Mouse (Mus musculus) frontal cortex, postnatal 14 days (tissue): ENCODE measurements around the gene Fmod.

ENCODE experiments used
- DNase-seq, 2 experiments: peaks; one replicate each; pipeline ENCODE4 v3.0.0; 2022; ENCODE audit warnings: low spot score in 2 of 2

Gene Fmod

DNA sequence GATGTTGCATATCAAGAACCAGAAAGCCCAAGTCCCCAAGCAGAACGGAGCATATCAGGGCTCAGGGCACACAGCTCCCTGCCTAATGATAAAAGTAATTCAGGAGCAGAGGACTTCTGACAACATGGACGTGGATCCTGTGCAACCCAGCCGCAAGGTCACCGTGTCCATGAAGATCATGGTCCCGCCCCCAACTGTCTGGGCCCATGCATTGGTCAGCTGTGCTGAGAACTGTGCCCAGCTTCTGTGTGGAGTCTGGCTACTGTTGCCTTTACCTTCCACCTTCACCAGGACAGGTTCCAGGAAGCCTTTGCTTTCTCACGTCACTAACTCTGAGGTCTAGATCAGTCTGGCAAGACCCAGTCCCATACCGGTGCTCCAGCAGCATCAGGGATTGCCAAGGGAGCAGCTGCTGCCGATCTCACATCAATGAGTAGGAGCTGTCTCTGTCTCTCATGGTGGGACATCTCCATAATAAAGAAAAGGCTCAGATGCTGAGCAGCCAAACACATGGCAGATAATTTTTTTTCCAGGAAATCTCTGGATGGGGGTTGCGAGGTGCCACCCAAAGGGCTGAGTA lies 18.7 kb downstream of the Fmod start:
- no peak for DNase-seq

DNA sequence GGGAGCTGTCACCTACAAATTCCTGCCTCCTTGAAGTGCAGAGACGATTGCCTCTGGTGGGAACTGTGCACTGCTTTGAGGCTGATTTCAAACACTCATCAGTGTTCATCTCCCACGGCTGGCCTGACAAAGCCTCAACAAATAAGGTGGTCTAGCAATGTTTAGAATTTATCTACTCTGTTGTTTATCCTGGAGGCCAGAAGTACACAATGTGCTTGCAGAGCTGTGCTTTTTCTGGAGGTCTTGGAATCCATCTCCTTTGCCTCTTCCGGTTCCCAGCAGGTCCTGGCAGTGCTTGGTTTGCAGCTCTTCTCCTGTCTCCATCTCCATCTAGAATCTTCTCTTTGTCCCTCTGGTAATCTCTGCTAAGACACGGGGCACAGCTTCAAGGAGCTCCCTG lies 19.2 kb downstream of the Fmod start:
- no peak for DNase-seq

DNA sequence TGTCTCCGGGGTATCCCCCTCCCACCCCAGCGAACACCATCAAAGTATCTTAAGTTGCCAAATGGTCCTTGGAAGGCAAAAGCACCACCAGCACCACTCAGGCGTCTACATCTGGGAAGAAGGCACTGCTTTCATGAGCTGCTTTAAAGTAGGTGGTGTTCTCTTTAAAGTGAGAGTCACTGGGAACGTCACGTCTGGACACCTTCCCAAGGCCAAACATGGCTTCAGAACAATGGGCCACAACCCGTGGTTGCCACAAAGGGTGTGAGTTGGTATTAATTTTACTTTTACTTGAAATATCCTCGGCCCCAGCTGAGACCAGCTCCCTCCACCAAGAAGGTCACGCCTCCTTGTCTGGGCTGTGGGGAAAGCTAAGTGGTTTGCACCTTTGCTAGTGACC lies 20.7 kb downstream of the Fmod start:
- no peak for DNase-seq

DNA sequence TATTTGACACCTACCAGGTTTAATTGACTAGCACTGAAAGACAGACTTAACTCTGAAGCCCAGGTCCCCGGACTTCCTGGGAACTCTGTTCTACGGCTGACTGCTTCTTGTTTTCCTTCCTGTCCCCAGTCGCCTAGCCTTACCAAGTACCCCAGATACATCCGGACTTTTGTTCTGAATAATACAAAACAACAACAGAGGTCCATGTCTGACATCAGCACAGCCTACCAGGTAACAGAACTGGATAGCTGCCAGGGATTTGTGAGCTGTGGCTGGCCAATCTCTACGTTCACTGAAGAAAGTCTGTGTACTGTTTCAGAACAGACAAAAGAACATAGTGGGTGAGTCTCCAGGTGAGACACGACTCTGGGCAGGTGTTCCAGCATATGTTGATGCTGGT lies 21.8 kb downstream of the Fmod start:
- DNase-seq, result no peak

DNA sequence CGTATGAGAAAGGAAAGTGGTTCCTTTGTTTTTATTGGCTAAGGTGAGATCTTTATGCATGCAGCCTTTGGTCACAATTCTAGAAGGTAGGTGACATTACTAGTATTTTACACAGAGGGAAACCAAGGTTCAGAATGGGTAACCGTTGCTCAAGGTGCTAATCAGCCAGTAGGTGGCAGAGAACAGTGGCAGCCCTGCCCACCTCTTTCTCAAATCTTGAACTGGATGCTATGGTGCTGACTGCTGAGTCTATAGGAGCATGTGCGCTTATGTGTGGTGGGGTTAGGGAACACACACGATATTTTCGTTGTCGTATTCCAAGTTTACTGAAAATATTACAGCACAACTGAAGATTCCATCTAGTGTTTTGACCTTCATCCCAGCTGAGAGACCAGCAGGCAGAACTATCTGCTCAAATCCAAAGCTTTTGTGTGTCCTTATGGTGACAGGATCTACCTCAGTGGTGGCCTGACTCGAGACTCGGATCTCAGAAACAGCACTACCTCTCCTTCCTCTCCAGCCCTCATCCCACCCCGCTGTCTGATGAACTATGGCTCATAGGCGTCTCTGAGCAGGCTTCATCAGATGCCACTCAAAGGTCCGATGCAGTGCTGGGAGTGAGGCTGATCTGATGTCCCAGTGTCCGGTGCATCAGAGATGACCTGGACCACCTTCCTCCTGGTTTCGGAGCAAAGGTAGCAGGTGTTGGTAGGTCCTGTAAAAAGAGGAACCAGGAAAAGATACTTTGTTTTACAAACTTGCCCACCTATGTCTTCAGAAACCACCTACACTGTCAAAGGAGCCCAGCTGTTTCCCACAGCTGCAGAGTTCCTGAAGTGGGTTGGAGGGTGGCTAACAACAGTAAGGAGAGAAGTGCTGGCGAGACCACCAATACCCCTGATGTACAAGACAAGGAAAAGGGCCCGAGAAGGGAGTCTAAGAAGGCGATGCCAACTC lies 23.0 kb downstream of the Fmod start:
- no peak for DNase-seq

DNA sequence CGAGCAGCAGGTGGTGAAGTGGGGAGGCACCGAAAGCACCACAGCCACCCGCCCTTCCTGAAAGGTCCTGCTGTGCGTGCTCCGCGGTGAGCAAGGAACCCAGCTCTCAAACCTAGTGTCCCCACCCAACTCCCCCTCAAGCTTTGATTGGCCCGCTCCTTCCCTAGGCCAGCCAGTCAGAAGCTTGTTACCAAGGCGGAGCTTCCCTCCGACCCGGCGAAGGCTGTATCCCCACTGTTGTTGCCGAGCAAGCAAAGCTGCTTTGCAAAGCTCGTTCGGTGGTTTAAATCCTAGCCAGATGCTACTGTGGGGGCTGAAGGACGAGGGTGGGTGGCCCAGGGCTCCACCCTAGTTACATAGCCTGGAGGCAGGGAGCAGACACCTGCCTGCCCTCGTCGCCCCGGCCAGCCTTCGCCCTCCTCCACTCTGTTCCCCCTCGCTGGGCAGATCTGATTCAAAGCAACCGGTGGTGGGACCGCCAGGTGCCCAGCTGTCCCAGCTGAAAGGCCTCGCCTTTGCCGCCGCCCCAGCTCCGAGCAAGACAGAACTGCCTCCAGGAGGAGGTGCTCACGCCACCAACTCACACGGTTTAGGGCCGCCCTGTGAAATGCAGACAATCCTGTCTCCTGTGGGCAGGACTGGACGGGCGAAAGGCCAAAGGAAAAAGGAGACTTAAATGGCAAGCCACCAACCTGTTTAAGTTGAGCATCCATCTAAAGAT lies 24.0 kb downstream of the Fmod start:
- peak; percentile 88 to 89 for DNase-seq

DNA sequence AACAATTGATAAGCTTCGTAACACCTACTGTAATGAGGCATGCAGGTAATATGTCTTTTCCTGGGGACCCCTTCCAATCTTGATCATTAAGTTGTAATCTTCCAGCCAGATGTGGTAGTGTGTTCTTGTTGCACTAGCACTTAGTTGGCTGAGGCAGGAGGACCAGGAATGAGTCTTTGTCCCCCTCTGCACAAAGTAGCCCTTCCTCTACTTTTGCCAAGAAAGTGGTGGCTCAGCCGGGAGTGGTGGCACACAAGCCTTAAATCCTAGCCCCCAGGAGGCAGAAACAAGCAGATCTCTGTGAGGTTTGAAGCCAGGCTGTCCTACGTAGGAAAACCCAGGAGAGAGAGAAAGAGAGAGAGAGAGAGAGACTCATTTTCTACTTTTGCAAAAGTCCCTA lies 24.9 kb downstream of the Fmod start:
- no peak for DNase-seq

DNA sequence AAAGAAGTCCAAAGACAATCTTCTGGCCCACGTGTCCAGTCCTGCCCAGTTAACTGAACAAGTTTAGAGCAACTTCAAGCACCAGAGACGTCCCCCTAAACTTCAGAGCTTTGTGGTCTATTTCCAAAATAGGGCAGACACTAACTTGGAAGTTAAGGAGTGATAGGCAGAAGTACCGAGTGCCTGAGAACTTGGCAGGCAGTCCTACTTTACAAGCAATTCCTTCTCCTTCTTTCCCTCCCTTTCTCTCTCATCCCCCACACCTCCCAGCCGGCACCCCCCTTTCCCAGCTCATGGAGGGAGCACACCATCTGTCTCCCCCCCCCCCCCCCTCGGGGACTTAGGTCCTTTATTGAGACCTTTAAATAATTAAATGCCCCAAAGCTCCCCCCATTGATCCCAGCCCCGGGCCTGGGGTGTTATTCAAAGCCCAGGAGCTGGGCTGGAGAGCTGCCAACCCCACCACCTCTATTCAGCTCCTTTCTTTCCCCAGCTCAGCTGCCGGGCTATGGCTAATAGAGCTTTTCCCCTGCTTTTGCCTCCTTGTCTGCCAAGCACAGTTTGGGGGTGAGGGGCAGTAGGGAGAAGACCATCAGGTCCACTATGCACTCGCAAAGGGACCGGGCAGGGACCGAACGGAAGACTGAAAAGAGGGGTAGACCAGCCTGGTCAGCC lies 25.5 kb downstream of the Fmod start:
- DNase-seq, result no peak

DNA sequence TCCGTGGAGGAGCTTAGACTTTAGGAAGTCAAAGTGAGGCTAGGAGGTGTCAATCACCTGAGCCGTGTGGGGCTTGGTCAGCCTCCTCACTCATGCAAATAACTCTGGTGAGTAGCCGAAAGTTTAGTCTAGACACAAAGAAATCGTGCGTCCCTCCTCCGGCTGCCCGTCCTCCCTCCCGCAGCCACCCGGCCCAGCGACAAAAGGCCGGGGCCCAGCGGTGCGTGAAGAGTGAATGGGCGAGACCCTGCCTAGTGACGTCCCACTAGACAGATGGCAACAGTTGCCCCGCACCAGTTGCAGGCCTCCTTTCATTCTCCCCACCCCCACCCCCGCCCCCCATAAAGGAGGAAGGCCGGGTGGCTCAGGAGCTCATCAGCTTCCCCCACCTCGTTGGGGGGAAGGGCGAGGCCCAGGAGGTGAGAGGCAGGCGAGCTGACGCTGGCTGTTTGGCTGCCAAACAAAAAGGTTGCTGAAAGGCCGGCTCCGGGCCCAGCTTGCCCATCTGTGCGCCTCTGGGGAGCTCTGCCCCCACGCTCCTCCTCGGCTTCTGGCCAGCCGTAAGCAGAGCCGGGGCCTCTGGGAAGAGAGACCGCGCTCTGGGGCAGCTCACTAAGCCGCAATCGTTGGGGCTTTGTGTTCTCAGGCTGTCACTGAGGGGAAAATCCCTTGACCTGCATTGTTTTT lies 26.2 kb downstream of the Fmod start:
- no peak for DNase-seq

DNA sequence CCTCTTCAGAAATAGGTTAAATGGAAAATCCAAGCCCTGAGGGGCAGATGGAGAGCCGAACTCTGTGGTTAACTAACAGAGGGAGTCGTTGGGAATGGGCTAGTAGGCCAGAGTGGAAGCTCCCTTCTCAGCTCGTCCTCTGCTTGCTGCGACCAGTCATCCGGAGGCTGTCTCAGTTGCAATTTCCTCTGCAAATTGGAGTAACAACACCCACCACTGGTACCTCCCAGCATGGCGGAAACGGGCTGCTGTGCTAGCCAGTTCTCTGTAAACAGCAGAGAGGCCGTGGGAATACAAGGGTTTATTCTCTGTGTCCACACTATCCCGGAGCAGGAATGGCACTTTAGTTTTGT lies 26.7 kb downstream of the Fmod start:
- DNase-seq, result no peak

DNA sequence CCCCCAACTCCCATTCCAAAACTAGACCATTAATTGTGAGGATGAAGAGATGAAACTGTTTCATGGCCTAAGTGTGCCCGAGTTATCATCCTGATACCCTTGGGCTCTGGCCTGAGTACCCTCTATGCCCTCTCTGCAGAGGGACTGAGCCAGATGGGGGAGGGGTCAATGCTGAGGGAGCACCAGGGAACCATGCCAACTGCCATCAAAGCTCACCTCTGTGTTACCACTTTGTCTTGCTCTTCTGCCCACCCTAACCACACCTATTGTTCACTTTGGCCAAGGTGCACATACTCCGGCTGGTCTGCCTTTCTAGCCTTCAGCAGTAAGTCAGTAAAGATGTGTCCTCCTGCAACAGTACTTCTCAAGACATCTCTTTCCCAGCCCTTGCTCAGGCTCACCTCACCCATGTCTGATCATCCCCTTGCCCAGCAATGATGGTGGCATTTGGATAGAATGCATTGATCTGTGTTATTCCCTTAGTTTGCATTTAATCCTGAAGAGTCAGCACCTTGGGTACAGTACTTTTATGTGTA lies 27.3 kb downstream of the Fmod start:
- DNase-seq, result no peak

DNA sequence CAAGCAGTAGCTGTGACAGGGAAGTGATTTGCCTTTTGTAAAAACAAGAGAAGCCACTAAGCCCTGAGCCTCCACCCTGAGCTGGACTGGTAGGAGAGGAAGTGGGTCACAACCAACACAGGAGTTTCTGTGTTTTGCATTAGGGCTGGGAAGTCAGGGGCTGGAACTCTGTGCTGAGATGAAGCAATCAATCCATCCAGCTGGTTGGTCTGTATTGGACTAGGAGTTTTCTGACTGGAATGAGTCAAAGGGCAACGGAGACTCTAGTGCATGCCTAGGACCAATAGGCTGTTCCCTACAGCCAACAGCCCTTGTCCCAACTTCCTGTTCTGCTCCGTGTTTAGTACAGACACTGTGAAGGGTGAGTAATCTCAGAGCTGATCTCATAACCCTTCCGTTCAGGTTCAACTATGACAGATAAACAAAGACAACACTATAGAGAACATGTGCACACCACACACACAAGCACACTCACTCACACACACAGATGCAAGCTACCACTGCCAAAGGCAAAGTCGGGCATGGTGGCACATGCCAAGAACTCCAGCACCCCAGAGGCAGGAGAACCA lies 28.3 kb downstream of the Fmod start:
- DNase-seq, result no peak

DNA sequence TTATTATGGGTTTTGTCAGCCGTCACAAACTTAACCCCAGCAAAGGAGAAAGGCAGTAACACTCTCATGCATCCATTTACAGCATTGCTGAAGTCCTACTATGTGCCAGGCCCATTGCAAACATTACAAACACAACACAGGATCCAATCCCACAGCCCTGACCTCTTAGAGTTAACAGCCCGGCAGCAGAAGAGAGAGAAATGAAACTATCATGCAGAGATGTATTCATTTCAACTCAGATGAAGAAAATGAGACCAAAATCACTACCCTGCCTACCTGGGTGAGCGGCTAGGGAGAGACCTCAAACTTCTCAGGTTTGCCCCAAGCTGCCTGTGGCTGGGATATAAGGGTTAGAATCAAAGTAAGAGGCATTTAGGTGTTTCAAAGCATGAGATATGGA lies 29.5 kb downstream of the Fmod start:
- no peak for DNase-seq

DNA sequence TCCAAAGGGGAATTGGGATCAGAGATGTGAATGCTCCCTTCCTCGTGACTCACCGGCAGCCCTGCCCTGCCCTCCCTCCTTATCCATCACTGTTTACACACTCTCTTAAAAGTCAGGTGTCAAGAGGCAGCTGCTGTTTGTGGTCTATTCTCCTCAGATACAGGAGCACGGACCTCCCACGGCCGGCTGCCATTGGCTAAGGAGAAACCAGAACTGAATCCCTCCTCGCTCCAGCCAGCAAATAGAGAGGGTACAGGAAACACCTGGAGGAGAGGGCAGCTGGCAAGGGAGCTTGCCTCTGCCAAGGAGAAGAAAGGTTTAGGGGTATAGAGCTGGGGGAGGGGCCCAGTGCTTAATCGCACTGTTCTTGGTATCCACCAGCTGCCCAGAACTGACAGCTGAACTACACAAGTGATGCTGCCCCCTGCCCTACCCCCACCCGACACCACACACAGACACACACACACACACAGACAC lies 30.1 kb downstream of the Fmod start:
- DNase-seq, result no peak

DNA sequence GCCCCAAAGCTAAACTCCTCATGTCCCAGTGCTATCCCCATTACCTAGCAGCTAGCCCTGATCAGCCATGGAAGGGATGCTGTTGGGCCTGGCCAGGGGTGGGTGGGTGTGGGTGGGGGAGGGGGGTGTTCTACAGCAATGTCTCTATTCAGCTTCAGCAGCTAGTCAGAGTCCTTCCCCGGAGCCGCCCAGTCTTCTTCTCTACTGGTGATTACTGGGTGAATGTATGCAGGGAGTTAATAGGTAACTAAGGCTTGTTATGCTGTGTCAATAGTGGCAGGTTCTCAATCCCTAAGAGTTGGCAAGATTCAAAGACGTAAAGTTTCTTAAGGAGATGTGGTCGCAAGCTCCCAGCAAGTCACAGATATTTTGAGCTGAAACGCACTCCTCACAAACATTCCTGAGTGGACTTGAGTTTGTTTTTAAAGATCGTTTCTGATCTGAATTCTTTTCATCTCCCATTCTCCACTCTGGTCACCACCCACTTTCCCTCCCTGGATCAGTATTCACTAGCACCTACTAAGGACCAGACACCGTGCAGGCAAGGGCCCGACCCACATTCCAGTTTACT lies 33.1 kb downstream of the Fmod start:
- no peak for DNase-seq

DNA sequence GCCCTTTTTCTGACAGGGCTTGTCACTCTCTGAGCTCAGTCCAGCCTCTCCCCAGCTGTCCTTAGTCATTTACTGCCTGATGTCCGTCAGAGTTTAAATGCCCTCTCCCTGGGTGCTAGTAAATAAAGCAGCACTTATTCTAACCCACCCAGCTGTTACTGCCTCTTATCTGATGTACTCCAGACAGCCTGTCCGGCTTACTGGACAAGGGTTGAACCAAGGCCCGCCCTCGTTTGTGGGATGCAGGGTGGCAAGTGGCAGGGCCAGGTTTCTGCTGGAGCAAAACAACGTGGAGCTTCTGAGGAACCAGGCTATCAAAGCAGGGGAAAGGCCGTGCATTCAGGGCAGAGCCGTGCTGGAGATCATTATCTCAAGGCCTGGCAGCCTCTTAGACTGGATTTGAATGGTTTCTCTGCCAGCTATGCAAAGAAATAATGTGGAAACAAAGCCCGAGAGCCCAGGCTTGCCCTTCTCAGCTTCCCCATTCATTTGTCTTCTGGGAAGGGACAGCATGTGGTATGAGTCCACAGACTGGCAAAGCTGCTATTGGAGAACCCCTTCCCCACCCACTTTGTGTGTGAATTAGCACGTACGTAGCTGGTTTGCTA lies 34.5 kb downstream of the Fmod start:
- no peak for DNase-seq

DNA sequence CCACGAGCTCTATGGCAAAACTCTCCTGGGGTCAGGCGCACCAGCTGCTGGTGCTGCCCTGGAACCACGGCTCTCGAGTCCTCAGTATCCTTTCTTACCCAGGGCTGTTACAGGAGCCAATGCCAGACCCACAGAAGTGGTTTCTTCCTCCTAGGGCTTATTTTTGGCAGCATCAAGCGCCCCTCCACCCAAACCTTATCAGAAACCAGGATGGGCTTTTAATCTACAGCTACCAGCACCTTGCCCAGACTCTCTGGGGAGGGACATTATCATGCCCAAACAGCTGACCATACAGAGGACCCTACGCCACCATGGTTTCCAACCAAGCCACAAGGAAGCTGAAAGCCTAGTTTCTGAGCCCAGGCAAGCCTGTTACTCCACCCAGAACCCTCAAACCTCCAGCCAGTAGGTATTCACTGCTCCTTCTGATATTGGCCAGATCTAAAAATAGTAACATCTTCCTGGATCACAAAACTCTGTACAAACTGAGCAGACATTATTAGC lies 36.1 kb downstream of the Fmod start:
- DNase-seq, result no peak

DNA sequence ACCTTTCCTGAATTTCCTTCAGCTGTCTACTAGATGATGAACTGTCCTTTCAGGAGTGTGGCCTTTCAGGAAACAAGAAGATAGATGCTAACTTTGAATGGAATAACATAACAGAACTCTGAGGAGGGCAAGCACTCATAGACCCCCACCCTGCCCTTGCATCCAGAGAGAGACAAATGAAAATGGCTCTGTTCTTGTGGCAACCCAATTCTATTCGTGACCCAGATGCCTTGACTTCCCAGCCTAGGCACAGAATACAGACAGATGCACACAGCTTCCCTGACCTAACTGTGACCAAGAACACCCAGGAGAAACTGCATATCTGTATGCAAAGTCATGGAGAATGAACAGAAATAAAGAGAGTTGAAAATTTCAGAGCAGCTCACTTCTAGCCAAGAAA lies 36.6 kb downstream of the Fmod start:
- DNase-seq, result no peak

DNA sequence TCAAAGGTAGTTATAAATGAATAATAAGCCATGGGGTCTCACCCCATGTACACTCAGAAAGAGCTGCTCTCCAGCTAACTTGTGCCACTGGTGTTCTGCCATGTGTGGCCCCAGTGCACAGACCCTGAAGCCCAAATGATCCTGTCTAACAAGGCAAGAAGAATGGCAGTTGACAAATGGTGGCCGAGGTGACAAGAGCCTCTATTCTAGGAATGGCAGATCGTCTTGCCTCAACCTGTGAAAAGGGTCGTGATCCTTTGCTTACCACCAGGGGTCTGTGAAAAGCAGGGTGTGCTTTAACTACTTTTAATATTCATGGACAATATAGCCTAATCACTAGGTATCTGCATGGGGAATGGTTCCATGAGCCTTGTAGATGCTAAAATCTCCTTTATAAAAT lies 37.1 kb downstream of the Fmod start:
- no peak for DNase-seq

DNA sequence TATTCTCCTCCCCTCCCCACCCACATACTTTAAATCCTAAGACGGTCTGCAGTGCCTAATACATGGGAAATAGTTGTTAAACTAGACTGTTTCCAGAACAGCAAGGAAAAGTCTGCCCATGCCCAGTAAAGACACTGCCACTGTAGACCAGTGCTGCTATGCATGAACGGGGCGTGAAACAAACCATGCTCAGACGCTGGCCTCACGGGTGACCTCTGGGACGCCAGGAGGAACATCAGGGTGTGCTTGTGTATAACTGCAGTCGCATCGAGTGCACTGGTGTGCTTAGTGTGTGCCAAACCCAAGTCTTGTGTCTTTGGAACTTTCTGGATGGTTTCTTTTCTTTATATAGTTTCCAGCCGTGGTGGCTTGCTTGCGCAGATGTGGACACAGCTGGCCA lies 37.6 kb downstream of the Fmod start:
- DNase-seq, result no peak
